Mouse (Mus musculus): ENCODE data around the gene Wdr83os. TPM values are rescaled to one million over a fixed set of nuclear protein-coding genes. Genes with fewer than 3 reads are reported as not detected.

The Wdr83os gene
- polyA plus RNA-seq (2014; fragmentation: Nextera tagmentation; extraction: Ambion mirVana), result 125 and 136 TPM in 2 replicates

DNA sequence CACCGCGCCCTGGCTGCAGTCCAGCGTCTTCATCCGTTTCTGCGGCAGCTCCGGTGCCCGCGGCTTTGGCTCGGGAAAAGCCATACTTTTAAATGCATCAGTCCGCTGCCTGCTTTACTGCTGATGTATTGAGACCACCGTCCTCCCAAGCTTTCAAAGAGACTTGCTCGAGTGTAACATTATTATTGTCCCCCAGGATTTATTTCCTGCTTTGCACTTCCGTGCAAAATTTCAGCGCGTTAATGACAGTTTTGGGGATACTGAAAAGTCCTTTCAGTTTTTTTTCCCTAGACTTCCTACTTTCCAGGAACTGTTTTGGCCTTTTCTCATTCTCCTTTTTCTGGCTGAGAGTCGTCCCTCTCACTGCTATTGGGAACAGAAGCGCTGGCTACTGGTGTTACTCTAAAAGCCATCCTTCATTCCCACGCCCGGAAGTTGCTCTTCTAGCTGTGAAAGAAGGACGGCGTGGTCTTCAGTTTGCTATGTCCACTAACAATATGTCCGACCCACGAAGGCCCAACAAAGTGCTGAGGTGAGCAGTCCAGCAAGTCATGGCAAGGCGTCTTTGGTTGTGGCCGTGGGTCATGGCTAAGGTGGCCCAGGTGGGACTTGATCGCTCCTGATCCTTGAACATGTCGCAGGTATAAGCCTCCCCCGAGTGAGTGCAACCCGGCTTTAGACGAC is at the start of gene Wdr83os:
Gene Wdr83os (plus strand): TSS at position 209 of the 684 bp plus-strand sequence.
- peak within 1 kb of the TSS; percentile 94 for H3K9ac ChIP-seq (ENCODE audit: low read length)
- H3K27me3 ChIP-seq (ENCODE audit: control insufficient read depth, insufficient read depth, low read length), result no peaks in the 10 kb centered on the region
- under 1% methylated on average over 30 of the region's 30 CpGs for WGBS
- no peaks in the 10 kb centered on the region for H3K9me3 ChIP-seq (ENCODE audit: control insufficient read depth, low read length)
- H3K4me2 ChIP-seq (ENCODE audit: low read length), result peak within 1 kb of the TSS; percentile 95
- H3K4me3 ChIP-seq (ENCODE audit: control insufficient read depth in 1 of 2, insufficient read depth in 1 of 2, low read depth in 1 of 2, low read length in 2 of 2), result peak within 1 kb of the TSS; percentile 82 to 90
- ATAC-seq (ENCODE audit: insufficient number of reproducible peaks, insufficient read depth, low FRiP score, low read depth), result no peak
- peaks cover 16 to 32% of the 10 kb centered on the region in 2 experiments for H3K4me1 ChIP-seq (ENCODE audit: control insufficient read depth in 2 of 2, insufficient read depth in 2 of 2, low read length in 2 of 2)
- H3K36me3 ChIP-seq (ENCODE audit: control insufficient read depth, insufficient read depth, low read length), result peaks cover 37% of the 10 kb centered on the region
- peak within 1 kb of the TSS; percentile 68 to 69 for H3K27ac ChIP-seq (replicated peaks in 1 of 2; ENCODE audit: control insufficient read depth in 1 of 2, insufficient read depth in 1 of 2, low read depth in 2 of 2, low read length in 2 of 2)

DNA sequence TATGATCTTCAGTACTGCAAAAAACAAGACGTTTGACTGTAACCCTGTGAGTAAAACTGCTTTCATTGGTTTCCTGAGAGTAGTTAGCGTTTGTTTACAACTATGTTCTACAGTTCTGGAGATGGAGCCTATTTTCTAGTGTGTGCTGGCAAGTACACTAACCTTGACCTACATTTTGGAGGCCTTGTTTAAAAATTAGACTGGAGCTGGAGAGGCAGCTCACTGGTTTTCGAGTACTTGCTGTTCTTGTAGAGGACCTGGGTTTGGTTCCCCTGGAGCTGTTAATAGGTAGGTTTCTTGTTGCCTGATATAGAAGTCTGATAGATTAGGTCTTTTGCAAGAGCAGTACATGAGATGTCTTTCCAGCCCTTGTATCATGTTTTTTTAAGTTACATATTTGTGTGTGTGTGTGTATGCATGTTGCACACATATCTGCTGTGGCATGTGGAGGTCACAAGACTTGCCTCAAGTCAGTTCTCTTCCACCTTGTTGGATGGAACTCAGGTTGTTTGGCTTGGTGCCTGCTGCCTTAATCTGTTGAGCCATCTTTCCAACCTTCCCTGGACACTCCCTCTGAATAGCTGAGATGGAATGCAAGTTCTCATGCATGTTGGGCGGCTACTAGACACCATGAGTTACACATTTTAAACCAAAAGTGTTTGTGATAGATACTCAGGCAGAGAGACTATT is 47.8 kb upstream of the Wdr83os start:
- H3K4me1 ChIP-seq (ENCODE audit: control insufficient read depth in 2 of 2, insufficient read depth in 2 of 2, low read length in 2 of 2), result peaks cover 4 to 27% of the 10 kb centered on the region in 2 experiments
- H3K27me3 ChIP-seq (ENCODE audit: control insufficient read depth, insufficient read depth, low read length), result no peaks in the 10 kb centered on the region
- no peak overlapping the region for H3K27ac ChIP-seq (replicated peaks in 1 of 2; ENCODE audit: control insufficient read depth in 1 of 2, insufficient read depth in 1 of 2, low read depth in 2 of 2, low read length in 2 of 2)
- H3K4me3 ChIP-seq (ENCODE audit: control insufficient read depth in 1 of 2, insufficient read depth in 1 of 2, low read depth in 1 of 2, low read length in 2 of 2), result no peak overlapping the region
- H3K36me3 ChIP-seq (ENCODE audit: control insufficient read depth, insufficient read depth, low read length), result peaks cover 53% of the 10 kb centered on the region
- no peak overlapping the region for H3K9ac ChIP-seq (ENCODE audit: low read length)
- H3K4me2 ChIP-seq (ENCODE audit: low read length), result no peak overlapping the region
- no peaks in the 10 kb centered on the region for H3K9me3 ChIP-seq (ENCODE audit: control insufficient read depth, low read length)
- no peak for ATAC-seq (ENCODE audit: insufficient number of reproducible peaks, insufficient read depth, low FRiP score, low read depth)
- 75% methylated on average over 4 of the region's 4 CpGs for WGBS

GRCm38 (mm10) chr8:85033867-85034266 is 46.7 kb upstream of the Wdr83os start:
- ATAC-seq (ENCODE audit: insufficient number of reproducible peaks, insufficient read depth, low FRiP score, low read depth), result no peak
- H3K4me2 ChIP-seq (ENCODE audit: low read length), result no peak overlapping the region
- H3K27me3 ChIP-seq (ENCODE audit: control insufficient read depth, insufficient read depth, low read length), result no peaks in the 10 kb centered on the region
- no peak overlapping the region for H3K27ac ChIP-seq (replicated peaks in 1 of 2; ENCODE audit: control insufficient read depth in 1 of 2, insufficient read depth in 1 of 2, low read depth in 2 of 2, low read length in 2 of 2)
- H3K9ac ChIP-seq (ENCODE audit: low read length), result no peak overlapping the region
- peaks cover 0 to 22% of the 10 kb centered on the region in 2 experiments; a peak in 3 of 4 replicates for H3K4me1 ChIP-seq (ENCODE audit: control insufficient read depth in 2 of 2, insufficient read depth in 2 of 2, low read length in 2 of 2)
- 61% methylated on average over 1 of the region's 1 CpGs for WGBS
- no peak overlapping the region for H3K4me3 ChIP-seq (ENCODE audit: control insufficient read depth in 1 of 2, insufficient read depth in 1 of 2, low read depth in 1 of 2, low read length in 2 of 2)
- peaks cover 50% of the 10 kb centered on the region for H3K36me3 ChIP-seq (ENCODE audit: control insufficient read depth, insufficient read depth, low read length)
- H3K9me3 ChIP-seq (ENCODE audit: control insufficient read depth, low read length), result no peaks in the 10 kb centered on the region

- Histone ChIP-seq H3K4me1 (ENCODE audit: control insufficient read depth in 2 of 2, insufficient read depth in 2 of 2, low read length in 2 of 2) (peaks cover 0 to 21% of the 10 kb centered on the region in 2 experiments; a peak in 3 of 4 replicates), H3K9ac (ENCODE audit: low read length) (peak overlapping the region; percentile 92), H3K4me3 (ENCODE audit: control insufficient read depth in 1 of 2, insufficient read depth in 1 of 2, low read depth in 1 of 2, low read length in 2 of 2) (peak overlapping the region; percentile 33 to 84), H3K4me2 (ENCODE audit: low read length) (peak overlapping the region; percentile 82), H3K27ac (replicated peaks in 1 of 2; ENCODE audit: control insufficient read depth in 1 of 2, insufficient read depth in 1 of 2, low read depth in 2 of 2, low read length in 2 of 2) (peak overlapping the region; percentile 6 to 99; a peak in 1 of 4 replicates), H3K9me3 (ENCODE audit: control insufficient read depth, low read length) (no peaks in the 10 kb centered on the region), H3K36me3 (ENCODE audit: control insufficient read depth, insufficient read depth, low read length) (peaks cover 43% of the 10 kb centered on the region), H3K27me3 (ENCODE audit: control insufficient read depth, insufficient read depth, low read length) (no peaks in the 10 kb centered on the region)
- WGBS, result 4% methylated on average over 13 of the region's 13 CpGs
- ATAC-seq (ENCODE audit: insufficient number of reproducible peaks, insufficient read depth, low FRiP score, low read depth), result no peak
Observed at GRCm38 (mm10) chr8:85034764-85035163, 45.8 kb upstream of the Wdr83os start.

DNA sequence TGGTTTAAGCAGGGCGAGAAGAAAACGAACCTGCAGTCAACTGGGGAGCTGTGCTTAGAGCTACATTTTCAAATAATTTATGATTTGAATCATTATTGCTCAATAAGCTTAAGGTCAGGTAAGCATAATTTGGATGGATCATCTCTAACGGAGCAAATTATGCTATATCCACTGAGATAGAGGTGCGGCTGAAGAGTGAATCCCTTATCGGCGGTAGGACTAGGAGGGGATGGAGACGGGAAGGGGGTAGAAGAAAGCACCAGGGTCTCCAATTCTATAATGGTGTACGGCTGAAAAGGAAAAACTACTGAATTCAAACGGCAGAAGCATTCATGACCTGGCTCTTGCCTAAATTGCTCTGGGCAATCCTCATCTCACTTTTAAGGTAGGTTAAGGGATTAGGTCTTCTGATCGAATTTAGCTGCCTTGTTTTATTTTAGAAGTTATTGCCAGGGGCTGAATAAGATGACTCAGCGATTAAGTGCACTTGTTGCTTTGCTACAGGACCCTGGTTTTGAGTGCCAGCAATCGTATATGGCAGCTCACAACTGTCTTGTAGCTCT is 45.3 kb upstream of the Wdr83os start:
- 5% methylated on average over 12 of the region's 12 CpGs for WGBS
- Histone ChIP-seq H3K27me3 (ENCODE audit: control insufficient read depth, insufficient read depth, low read length) (no peaks in the 10 kb centered on the region), H3K4me2 (ENCODE audit: low read length) (peak overlapping the region; percentile 82), H3K36me3 (ENCODE audit: control insufficient read depth, insufficient read depth, low read length) (peaks cover 43% of the 10 kb centered on the region), H3K4me1 (ENCODE audit: control insufficient read depth in 2 of 2, insufficient read depth in 2 of 2, low read length in 2 of 2) (peaks cover 0 to 22% of the 10 kb centered on the region in 2 experiments; a peak in 3 of 4 replicates), H3K27ac (replicated peaks in 1 of 2; ENCODE audit: control insufficient read depth in 1 of 2, insufficient read depth in 1 of 2, low read depth in 2 of 2, low read length in 2 of 2) (peak overlapping the region; percentile 87 to 99), H3K9ac (ENCODE audit: low read length) (peak overlapping the region; percentile 92), H3K9me3 (ENCODE audit: control insufficient read depth, low read length) (no peaks in the 10 kb centered on the region), H3K4me3 (ENCODE audit: control insufficient read depth in 1 of 2, insufficient read depth in 1 of 2, low read depth in 1 of 2, low read length in 2 of 2) (peak overlapping the region; percentile 79 to 84)
- no peak for ATAC-seq (ENCODE audit: insufficient number of reproducible peaks, insufficient read depth, low FRiP score, low read depth)

- H3K4me1 ChIP-seq (ENCODE audit: control insufficient read depth in 2 of 2, insufficient read depth in 2 of 2, low read length in 2 of 2), result peaks cover 0 to 22% of the 10 kb centered on the region in 2 experiments; a peak in 3 of 4 replicates
- peak overlapping the region; percentile 92 for H3K9ac ChIP-seq (ENCODE audit: low read length)
- peak overlapping the region; percentile 87 to 99 for H3K27ac ChIP-seq (replicated peaks in 1 of 2; ENCODE audit: control insufficient read depth in 1 of 2, insufficient read depth in 1 of 2, low read depth in 2 of 2, low read length in 2 of 2)
- no peak for ATAC-seq (ENCODE audit: insufficient number of reproducible peaks, insufficient read depth, low FRiP score, low read depth)
- H3K9me3 ChIP-seq (ENCODE audit: control insufficient read depth, low read length), result no peaks in the 10 kb centered on the region
- WGBS, result under 1% methylated on average over 15 of the region's 15 CpGs
- H3K4me3 ChIP-seq (ENCODE audit: control insufficient read depth in 1 of 2, insufficient read depth in 1 of 2, low read depth in 1 of 2, low read length in 2 of 2), result peak overlapping the region; percentile 79 to 84
- H3K27me3 ChIP-seq (ENCODE audit: control insufficient read depth, insufficient read depth, low read length), result no peaks in the 10 kb centered on the region
- H3K36me3 ChIP-seq (ENCODE audit: control insufficient read depth, insufficient read depth, low read length), result peaks cover 43% of the 10 kb centered on the region
- peak overlapping the region; percentile 82 for H3K4me2 ChIP-seq (ENCODE audit: low read length)
Observed at GRCm38 (mm10) chr8:85035728-85036310, 44.7 kb upstream of the Wdr83os start.

- H3K4me1 ChIP-seq (ENCODE audit: control insufficient read depth in 2 of 2, insufficient read depth in 2 of 2, low read length in 2 of 2), result peaks cover 0 to 22% of the 10 kb centered on the region in 2 experiments; a peak in 3 of 4 replicates
- ATAC-seq (ENCODE audit: insufficient number of reproducible peaks, insufficient read depth, low FRiP score, low read depth), result peak; percentile 38
- under 1% methylated on average over 9 of the region's 9 CpGs for WGBS
- H3K27me3 ChIP-seq (ENCODE audit: control insufficient read depth, insufficient read depth, low read length), result no peaks in the 10 kb centered on the region
- no peaks in the 10 kb centered on the region for H3K9me3 ChIP-seq (ENCODE audit: control insufficient read depth, low read length)
- H3K4me3 ChIP-seq (ENCODE audit: control insufficient read depth in 1 of 2, insufficient read depth in 1 of 2, low read depth in 1 of 2, low read length in 2 of 2), result peak overlapping the region; percentile 79 to 84
- peak overlapping the region; percentile 82 for H3K4me2 ChIP-seq (ENCODE audit: low read length)
- peak overlapping the region; percentile 87 to 99 for H3K27ac ChIP-seq (replicated peaks in 1 of 2; ENCODE audit: control insufficient read depth in 1 of 2, insufficient read depth in 1 of 2, low read depth in 2 of 2, low read length in 2 of 2)
- H3K36me3 ChIP-seq (ENCODE audit: control insufficient read depth, insufficient read depth, low read length), result peaks cover 44% of the 10 kb centered on the region
- H3K9ac ChIP-seq (ENCODE audit: low read length), result peak overlapping the region; percentile 92
Observed at GRCm38 (mm10) chr8:85036381-85036717, 44.2 kb upstream of the Wdr83os start.

All from heart, embryonic 14.5 days (tissue).